Mouse (Mus musculus) heart, embryonic 10.5 days (tissue): ENCODE measurements around the gene Opa1. TPM values are rescaled to one million over a fixed set of nuclear protein-coding genes. Genes with fewer than 3 reads are reported as not detected.

Experiments
- DNase-seq: peaks from one replicate; pipeline ENCODE4 v3.0.0-alpha.2; 2017; ENCODE audit warnings: low spot score
- H3K27ac ChIP-seq: fragments of 300-500 bp; sonication (generic); 2 replicates; pipeline ENCODE4 v1.5.1; 2016; ENCODE audit warnings: mild to moderate bottlenecking
- H3K27me3 ChIP-seq: fragments of 300-500 bp; sonication (generic); 2 replicates; pipeline ENCODE4 v1.6.1; 2016; ENCODE audit warnings: mild to moderate bottlenecking; ENCODE audit not compliant: poor library complexity, insufficient read depth, severe bottlenecking
- H3K36me3 ChIP-seq: fragments of 300-500 bp; sonication (generic); 2 replicates; pipeline ENCODE4 v1.6.1; 2016; ENCODE audit warnings: mild to moderate bottlenecking, moderate library complexity
- H3K4me1 ChIP-seq: fragments of 300-500 bp; sonication (generic); 2 replicates; pipeline ENCODE4 v1.6.1; 2016; ENCODE audit warnings: mild to moderate bottlenecking
- H3K4me3 ChIP-seq: fragments of 300-500 bp; sonication (generic); 2 replicates; pipeline ENCODE4 v1.5.1; 2016; ENCODE audit warnings: mild to moderate bottlenecking, moderate library complexity
- H3K9me3 ChIP-seq: fragments of 300-500 bp; sonication (generic); 2 replicates; pipeline ENCODE4 v1.6.1; 2016; ENCODE audit warnings: mild to moderate bottlenecking, moderate library complexity
- WGBS: fragments of 180-500 bp; shearing (Covaris S2); methylation state at CpG from one replicate; pipeline ENCODE4 v1.1.7; 2016; 5-methylcytosine and 5-hydroxymethylcytosine counted together
- polyA plus RNA-seq: library from polyadenylated mRNA; unstranded; fragments of >200 nt; fragmentation: Nextera tagmentation; extraction: Ambion mirVana; gene quantifications from 2 replicates; pipeline ENCODE4 v1.2.1, GENCODE M21; 2016

Opa1 gene
- 41.5 and 50.9 TPM in 2 replicates for polyA plus RNA-seq

DNA sequence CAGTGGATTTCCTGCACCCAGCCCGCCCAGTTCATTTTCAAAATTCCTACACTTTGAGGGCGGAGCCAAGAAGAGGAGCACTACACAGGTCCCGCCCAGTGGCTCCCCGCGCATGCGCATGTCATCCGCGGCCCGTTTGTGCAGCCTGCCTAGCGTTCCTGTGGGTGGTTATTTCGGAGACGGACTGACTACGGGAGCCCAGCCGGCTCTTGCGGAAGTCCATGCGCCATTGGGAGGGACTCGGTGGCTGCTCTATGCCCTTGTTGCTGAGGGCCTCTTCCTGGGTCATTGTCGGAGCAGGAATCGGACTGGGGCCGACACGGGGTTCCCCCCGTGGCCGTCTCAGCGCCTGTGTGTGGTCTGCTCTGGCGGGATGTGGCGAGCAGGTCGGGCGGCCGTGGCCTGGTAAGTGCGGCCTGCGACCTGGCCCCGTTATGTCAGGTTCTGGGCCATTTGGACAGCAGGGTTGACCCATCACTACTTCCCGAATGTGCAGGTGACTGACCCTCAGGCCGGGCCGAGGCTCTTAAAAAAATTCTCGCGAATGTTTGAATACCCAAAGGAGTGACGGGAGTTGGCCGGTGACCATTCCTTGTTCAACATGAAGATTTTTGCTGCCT, at the start of gene Opa1:
Opa1 (plus strand) TSS at position 168 of the 620 bp plus-strand sequence.
- WGBS = under 1% methylated on average over 39 of the region's 39 CpGs
- Histone ChIP-seq H3K27me3 (no peaks in the 10 kb centered on the region), H3K4me1 (peaks cover 7% of the 10 kb centered on the region), H3K4me3 (peak within 1 kb of the TSS; percentile 92), H3K36me3 (no peaks in the 10 kb centered on the region), H3K9me3 (no peaks in the 10 kb centered on the region), H3K27ac (peak within 1 kb of the TSS; percentile 96)
- DNase-seq = peak; percentile 99

DNA sequence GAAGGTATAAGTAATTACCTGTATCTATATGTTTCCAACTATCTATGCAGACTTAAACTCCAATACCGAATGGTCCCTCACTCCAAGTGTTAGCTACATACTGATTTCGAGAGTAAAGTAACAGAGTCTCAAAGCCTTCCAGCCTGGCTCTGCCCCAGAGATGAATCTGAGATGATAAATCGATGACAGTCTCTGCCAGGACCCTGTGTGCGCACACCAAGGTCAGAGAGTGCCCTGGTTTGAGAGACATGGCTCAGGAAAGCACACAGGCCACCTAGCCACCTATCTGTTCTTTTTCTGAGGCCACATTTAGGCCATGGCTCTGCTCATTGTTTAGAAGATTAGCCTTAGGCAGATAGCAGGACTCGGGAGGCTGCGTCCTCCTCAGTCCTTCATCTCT, 45.5 kb upstream of the Opa1 start:
- WGBS = 72% methylated on average over 6 of the region's 6 CpGs
- Histone ChIP-seq H3K9me3 (no peaks in the 10 kb centered on the region), H3K27ac (no peak overlapping the region), H3K36me3 (no peaks in the 10 kb centered on the region), H3K4me3 (no peak overlapping the region), H3K27me3 (no peaks in the 10 kb centered on the region), H3K4me1 (no peaks in the 10 kb centered on the region)
- no peak for DNase-seq

DNA sequence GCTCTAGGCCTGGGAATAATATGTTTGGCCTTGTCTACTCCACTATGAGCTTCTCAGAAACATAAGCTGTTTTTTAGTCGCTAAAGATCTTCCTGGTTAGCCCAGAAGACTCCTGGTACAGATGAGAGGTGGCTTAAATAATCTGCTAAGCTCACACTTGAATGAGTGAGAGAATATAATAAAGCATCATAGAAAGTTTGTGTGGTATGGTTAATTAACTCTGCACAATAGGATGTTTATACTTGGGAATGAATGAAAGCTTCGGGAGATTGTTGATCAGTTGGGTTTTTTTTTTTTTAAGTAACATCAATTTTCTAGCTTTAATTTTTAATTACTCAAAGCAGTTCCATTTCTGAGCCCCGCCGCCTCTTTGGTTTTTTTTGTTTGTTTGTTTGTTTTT, 43.3 kb upstream of the Opa1 start:
- 86% methylated on average over 4 of the region's 4 CpGs for WGBS
- no peaks in the 10 kb centered on the region for H3K36me3 ChIP-seq
- H3K4me3 ChIP-seq = no peak overlapping the region
- H3K27ac ChIP-seq = no peak overlapping the region
- no peaks in the 10 kb centered on the region for H3K4me1 ChIP-seq
- DNase-seq = no peak
- no peaks in the 10 kb centered on the region for H3K9me3 ChIP-seq
- no peaks in the 10 kb centered on the region for H3K27me3 ChIP-seq

DNA sequence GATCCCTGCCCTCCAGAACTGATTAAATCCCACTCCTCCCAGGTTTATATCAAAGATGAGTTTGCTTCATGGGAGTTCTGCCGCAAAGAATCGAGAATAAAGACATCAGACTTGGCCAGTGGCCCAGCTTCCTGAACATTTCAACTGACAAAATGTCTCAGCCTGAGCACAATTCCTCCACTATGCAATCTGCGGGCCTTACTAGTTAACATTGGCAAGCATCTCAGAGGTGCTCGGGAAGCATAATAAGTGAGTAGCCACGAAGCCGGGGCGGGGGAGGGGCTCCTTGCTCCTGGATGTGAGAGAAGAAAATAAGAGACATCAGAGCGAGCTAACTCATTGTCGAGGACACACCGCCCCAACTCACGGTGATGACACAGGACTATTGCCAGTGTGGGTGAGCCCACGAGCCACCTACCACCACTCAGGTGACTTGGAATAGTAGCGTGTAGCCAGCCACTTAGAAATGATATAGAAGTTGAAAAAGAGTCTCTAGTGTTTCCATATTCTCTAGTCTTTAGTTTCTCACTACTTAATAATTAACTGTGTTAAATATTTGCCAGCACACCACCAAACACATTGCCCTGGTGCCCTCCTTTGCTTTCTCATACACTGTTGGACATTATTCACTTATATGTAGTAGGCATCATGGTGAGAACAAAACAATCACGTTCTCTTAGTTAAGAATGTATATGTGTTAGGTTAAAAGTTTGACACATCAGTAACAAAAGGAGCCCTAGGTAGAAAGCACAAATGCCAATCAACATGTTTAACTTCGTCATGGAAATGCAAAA, 42.5 kb upstream of the Opa1 start:
- WGBS = 74% methylated on average over 15 of the region's 15 CpGs
- Histone ChIP-seq H3K27me3 (no peaks in the 10 kb centered on the region), H3K9me3 (no peaks in the 10 kb centered on the region), H3K36me3 (no peaks in the 10 kb centered on the region), H3K4me3 (no peak overlapping the region), H3K4me1 (no peaks in the 10 kb centered on the region), H3K27ac (no peak overlapping the region)
- DNase-seq = no peak

DNA sequence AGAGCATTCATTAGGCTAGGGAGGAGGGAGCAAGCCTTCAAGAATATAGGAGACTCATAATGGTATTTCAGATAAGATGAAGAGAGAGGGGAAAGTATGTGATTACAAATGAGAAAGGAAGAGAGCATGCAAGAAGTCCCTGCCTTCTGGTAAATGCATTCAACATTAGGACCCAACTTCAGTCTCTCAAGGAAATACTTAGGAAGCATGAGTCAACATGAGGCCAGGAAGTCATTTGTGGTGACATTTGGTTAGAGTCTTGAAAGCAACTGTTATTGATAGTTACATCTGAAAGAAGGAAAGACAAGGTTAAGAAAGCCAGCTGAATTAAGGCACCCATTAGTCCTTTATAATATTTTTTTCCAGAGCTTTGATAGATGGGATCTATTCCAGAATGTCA, 39.2 kb upstream of the Opa1 start:
- H3K27me3 ChIP-seq = no peaks in the 10 kb centered on the region
- no peaks in the 10 kb centered on the region for H3K36me3 ChIP-seq
- H3K9me3 ChIP-seq = no peaks in the 10 kb centered on the region
- no peaks in the 10 kb centered on the region for H3K4me1 ChIP-seq
- H3K27ac ChIP-seq = no peak overlapping the region
- DNase-seq = no peak
- no peak overlapping the region for H3K4me3 ChIP-seq

DNA sequence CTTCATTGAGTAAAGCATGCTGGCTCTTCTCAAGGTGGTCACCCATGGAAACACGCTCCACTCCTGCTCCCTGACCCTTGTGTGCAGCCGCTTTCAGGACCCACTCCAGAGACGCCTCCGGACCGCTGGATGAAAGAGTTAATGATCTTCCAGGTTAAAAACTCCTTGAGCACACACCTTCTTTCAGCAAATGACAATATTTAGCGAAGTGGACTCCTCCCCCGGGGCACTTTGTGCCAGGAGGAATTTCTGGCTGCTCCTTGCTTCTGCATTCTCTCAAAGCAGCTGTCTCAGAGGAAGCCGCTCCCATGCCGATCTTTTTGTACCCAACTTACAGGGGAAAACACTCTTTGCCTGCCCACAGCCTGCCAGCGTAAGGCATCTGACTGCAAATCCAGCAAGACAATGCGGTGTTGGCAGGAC, 37.9 kb upstream of the Opa1 start:
- no peaks in the 10 kb centered on the region for H3K9me3 ChIP-seq
- no peaks in the 10 kb centered on the region for H3K36me3 ChIP-seq
- H3K4me1 ChIP-seq = no peaks in the 10 kb centered on the region
- DNase-seq = no peak
- no peaks in the 10 kb centered on the region for H3K27me3 ChIP-seq
- 69% methylated on average over 11 of the region's 11 CpGs for WGBS
- no peak overlapping the region for H3K27ac ChIP-seq
- no peak overlapping the region for H3K4me3 ChIP-seq

DNA sequence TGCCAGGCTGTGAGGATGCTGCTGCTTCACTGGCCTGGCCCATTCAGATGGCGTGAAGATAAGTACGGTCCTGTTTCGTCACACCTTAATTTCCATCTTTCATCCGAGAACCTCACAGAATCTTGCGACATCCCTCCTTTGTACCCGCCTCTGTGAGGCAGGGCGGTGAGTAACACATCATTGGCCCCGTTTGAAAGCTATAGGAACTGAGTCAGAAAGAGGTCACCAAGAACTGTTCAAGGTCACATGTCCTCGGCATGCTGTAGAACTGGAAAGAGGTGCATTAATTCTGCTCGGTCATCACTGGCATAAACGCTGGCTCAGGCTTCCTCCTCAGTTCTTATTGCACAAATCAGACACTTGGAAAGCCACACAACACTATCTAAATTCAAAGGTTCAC, 34.3 kb upstream of the Opa1 start, which contains the start of gene Atp13a4:
Atp13a4 (minus strand) TSS at position 36 of the 400 bp plus-strand sequence.
- 76% methylated on average over 11 of the region's 11 CpGs for WGBS
- no peak within 1 kb of the TSS for H3K27ac ChIP-seq
- no peaks in the 10 kb centered on the region for H3K4me1 ChIP-seq
- H3K9me3 ChIP-seq = no peaks in the 10 kb centered on the region
- H3K27me3 ChIP-seq = no peaks in the 10 kb centered on the region
- DNase-seq = no peak
- no peak within 1 kb of the TSS for H3K4me3 ChIP-seq
- no peaks in the 10 kb centered on the region for H3K36me3 ChIP-seq

DNA sequence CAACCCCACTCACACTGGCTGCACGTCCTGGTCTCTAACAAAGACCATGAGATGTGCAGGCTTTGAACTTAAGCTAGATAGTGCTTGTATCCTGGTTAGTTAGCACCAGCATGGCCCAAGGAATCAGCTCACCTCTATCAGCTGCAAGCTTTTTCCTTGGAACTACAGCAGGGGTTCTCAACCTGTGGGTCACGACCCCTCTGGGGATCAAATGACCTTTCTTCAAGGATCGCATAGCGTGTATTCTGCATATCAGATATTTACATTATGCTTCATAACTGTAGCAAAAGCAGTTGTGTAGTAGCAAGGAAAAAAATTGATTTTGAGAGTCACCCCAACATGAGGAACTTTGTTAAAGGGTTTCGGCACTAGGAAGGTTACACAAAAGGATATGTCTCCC, 19.5 kb upstream of the Opa1 start:
- Histone ChIP-seq H3K27me3 (no peaks in the 10 kb centered on the region), H3K9me3 (no peaks in the 10 kb centered on the region), H3K36me3 (no peaks in the 10 kb centered on the region), H3K27ac (no peak overlapping the region), H3K4me3 (no peak overlapping the region), H3K4me1 (no peaks in the 10 kb centered on the region)
- 83% methylated on average over 5 of the region's 5 CpGs for WGBS
- DNase-seq = no peak

DNA sequence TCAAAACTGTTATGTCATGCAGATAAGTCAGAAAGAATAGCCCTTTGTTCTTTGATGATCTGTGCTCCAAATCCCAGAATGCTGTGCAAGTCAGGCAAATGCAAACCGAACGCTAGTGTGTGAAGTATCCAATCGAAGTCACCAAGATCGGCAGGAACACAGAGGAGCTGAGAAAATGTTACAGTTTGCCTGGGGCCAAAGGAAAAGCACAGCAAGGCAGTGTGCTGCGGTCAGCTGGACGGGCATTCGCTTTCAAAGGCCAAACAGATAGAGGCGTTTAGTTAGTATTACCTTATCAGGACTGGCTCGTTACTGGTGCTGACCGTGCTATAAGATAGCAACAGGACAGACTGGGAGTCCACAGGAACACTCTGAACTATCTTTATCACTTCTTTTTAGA, 18.7 kb upstream of the Opa1 start:
- Histone ChIP-seq H3K27me3 (no peaks in the 10 kb centered on the region), H3K9me3 (no peaks in the 10 kb centered on the region), H3K4me3 (peak overlapping the region; percentile 36), H3K36me3 (no peaks in the 10 kb centered on the region), H3K4me1 (no peaks in the 10 kb centered on the region), H3K27ac (no peak overlapping the region)
- 27% methylated on average over 10 of the region's 10 CpGs for WGBS
- DNase-seq = no peak

DNA sequence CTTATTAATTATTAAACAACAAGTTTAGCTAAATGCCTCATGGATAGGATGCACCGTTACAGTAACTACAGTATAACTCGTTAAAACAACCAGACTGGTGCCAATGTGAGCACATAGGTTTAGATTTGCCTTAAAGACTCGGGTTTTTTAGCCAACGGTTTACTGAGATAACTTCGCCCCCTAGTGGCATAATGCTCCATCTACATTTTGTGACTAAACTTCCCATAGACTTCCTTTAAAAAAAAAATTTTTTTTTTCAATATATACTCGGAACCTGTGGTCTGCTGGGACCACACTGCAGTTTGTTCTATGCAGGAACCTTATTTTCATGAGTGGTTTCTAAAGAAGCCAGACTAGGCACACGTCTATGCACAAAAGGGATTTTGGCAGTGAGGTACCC, 18.3 kb upstream of the Opa1 start:
- Histone ChIP-seq H3K27ac (no peak overlapping the region), H3K4me1 (no peaks in the 10 kb centered on the region), H3K36me3 (no peaks in the 10 kb centered on the region), H3K9me3 (no peaks in the 10 kb centered on the region), H3K27me3 (no peaks in the 10 kb centered on the region), H3K4me3 (peak overlapping the region; percentile 36)
- no peak for DNase-seq
- 7% methylated on average over 7 of the region's 7 CpGs for WGBS

DNA sequence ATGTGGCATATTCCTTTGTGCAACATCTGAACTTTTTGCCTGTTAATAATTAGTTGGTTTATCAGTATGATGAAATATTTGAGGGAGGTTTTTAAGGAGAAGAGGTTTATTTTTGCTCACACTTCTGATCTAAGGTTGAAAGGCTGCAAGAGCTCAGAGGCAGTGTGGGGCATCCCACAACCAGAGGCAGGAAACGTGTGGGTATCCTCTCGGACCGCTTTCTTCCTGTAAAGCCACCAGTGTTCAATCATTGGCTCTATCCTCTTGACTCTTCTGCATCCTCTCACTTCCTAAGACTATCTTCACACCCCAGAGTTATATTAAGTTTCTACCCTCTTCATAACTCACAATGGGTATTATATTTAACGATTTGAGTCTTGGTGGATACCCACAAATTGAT, 5.1 kb upstream of the Opa1 start:
- no peak for DNase-seq
- H3K4me1 ChIP-seq = no peaks in the 10 kb centered on the region
- H3K4me3 ChIP-seq = no peak overlapping the region
- no peak overlapping the region for H3K27ac ChIP-seq
- no peaks in the 10 kb centered on the region for H3K27me3 ChIP-seq
- no peaks in the 10 kb centered on the region for H3K9me3 ChIP-seq
- WGBS = 60% methylated on average over 4 of the region's 4 CpGs
- no peaks in the 10 kb centered on the region for H3K36me3 ChIP-seq

DNA sequence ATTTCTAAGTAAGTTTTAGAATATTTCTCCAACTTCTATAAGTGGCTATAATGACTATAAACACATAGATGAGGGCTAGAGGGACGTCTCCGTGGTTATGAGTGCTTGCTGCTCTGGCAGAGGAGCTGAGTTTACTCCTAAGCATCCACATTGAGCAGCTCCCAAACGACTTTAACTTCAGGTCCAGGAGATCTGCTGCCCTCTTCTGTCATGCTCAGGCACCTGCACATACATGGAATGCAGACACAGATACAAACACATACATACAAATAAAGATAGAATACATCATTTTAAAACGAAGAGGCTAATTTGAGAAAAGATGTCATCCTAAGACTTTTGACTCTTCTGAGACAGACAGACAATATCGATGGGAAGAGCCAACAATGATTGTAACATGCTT, 3.5 kb upstream of the Opa1 start:
- Histone ChIP-seq H3K27me3 (no peaks in the 10 kb centered on the region), H3K36me3 (no peaks in the 10 kb centered on the region), H3K4me1 (peaks cover 6% of the 10 kb centered on the region), H3K9me3 (no peaks in the 10 kb centered on the region), H3K4me3 (no peak overlapping the region), H3K27ac (no peak overlapping the region)
- 17% methylated on average over 5 of the region's 5 CpGs for WGBS
- DNase-seq = no peak

DNA sequence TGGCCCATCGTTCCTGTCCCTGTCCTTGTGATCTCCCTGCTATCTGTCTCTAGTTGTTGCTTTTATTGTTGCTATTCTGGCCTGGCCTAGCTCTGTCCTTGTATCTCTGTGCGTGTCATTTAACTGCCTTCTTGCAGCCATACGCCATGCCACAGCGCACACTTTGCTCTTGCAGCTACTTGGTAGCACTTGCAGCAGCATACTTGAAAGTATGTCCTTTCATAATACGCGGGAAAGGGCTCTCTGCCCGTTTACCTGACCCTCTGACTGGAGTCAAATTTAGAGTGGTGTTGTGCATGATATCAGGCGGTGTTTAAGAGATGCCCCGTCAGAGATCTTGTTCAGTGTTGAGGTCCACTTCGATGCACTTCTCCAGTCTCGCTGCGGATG, 648 bp downstream of the Opa1 start:
- peaks cover 7% of the 10 kb centered on the region for H3K4me1 ChIP-seq
- peak overlapping the region; percentile 96 for H3K27ac ChIP-seq
- H3K9me3 ChIP-seq = no peaks in the 10 kb centered on the region
- no peak for DNase-seq
- H3K36me3 ChIP-seq = no peaks in the 10 kb centered on the region
- WGBS = 8% methylated on average over 12 of the region's 12 CpGs
- no peaks in the 10 kb centered on the region for H3K27me3 ChIP-seq
- H3K4me3 ChIP-seq = peak overlapping the region; percentile 92
